Mouse (Mus musculus) liver, embryonic 12.5 days (tissue): ENCODE results near the gene Smarce1. TPM values are rescaled to one million over a fixed set of nuclear protein-coding genes. Genes with fewer than 3 reads are reported as not detected.

Experiments
- ATAC-seq: fragments of 200-750 bp; cut with Nextera tagmentation; 2 replicates; pipeline ENCODE4 v1.8.0; 2017; ENCODE audit warnings: moderate number of reproducible peaks, mild to moderate bottlenecking, moderate library complexity
- H3K27ac ChIP-seq: fragments of 300-500 bp; sonication (generic); 2 replicates; pipeline ENCODE4 v1.5.1; 2016; ENCODE audit warnings: mild to moderate bottlenecking
- H3K27me3 ChIP-seq: fragments of 300-500 bp; sonication (generic); replicated peaks from 2 replicates; pipeline ENCODE4 v1.6.1; 2016; ENCODE audit warnings: mild to moderate bottlenecking, moderate library complexity
- H3K36me3 ChIP-seq: fragments of 300-500 bp; sonication (generic); 2 replicates; pipeline ENCODE4 v1.6.1; 2016; ENCODE audit warnings: mild to moderate bottlenecking, moderate library complexity
- H3K4me1 ChIP-seq: fragments of 300-500 bp; sonication (generic); 2 replicates; pipeline ENCODE4 v1.6.1; 2016
- H3K4me2 ChIP-seq: fragments of 300-500 bp; sonication (generic); 2 replicates; pipeline ENCODE4 v1.6.1; 2016; ENCODE audit warnings: mild to moderate bottlenecking, moderate library complexity
- H3K4me3 ChIP-seq: fragments of 300-500 bp; sonication (generic); 2 replicates; pipeline ENCODE4 v1.5.1; 2016; ENCODE audit warnings: mild to moderate bottlenecking, moderate library complexity
- H3K9ac ChIP-seq: fragments of 300-500 bp; sonication (generic); 2 replicates; pipeline ENCODE4 v1.6.1; 2016; ENCODE audit warnings: mild to moderate bottlenecking, moderate library complexity
- H3K9me3 ChIP-seq: fragments of 300-500 bp; sonication (generic); replicated peaks from 2 replicates; pipeline ENCODE4 v1.6.1; 2016; ENCODE audit warnings: mild to moderate bottlenecking, moderate library complexity
- WGBS: fragments of 180-500 bp; shearing (Covaris S2); methylation state at CpG from one replicate; pipeline ENCODE4 v1.1.7; 2016; ENCODE audit not compliant: insufficient replicate concordance; 5-methylcytosine and 5-hydroxymethylcytosine counted together
- polyA plus RNA-seq: library from polyadenylated mRNA; unstranded; fragments of >200 nt; fragmentation: Nextera tagmentation; extraction: Ambion mirVana; gene quantifications from 2 replicates; pipeline ENCODE4 v1.2.1, GENCODE M21; 2016

Gene Smarce1
- polyA plus RNA-seq, 1 experiment from 2014 or later = 115 TPM

DNA sequence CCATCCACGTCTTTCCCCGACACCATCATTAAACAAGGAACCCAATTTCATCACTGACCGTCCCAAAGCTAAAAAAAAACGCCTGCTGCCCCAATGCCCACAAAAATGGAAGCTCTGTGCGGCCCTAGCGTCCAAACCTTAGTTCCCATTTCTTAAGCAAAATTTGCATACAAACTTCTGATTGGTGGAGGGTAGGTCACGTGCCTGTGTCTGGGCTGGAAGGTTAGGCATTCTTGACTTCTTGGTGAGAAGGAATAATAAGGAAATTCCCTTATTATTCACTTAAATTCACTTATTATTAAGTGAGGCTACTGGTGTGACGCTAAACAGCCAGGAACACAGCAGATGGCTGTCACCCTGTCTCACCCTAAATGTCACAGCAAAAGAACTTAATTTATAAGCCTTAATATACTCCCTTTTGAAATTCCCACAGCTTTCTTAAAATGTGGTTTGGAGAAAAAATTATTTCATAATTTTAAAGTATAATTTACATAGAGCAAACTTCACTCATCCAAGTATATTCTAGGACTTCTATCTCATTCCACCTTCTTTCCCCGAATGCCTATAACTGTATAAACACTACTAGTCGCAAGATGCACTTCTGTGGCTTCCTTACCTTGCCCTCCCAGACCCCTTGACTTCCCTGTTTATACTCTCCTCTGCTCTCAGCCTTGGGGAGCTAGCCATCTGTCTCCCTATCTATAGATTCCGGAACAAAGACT lies 65.6 kb downstream of the Smarce1 start:
- Histone ChIP-seq H3K4me1 (no peaks in the 10 kb centered on the region), H3K27me3 (no peaks in the 10 kb centered on the region), H3K36me3 (no peaks in the 10 kb centered on the region), H3K9me3 (no peaks in the 10 kb centered on the region), H3K9ac (no peak overlapping the region), H3K4me2 (no peak overlapping the region), H3K4me3 (no peak overlapping the region), H3K27ac (no peak overlapping the region)
- 43% methylated on average over 11 of the region's 11 CpGs for WGBS
- ATAC-seq = no peak

DNA sequence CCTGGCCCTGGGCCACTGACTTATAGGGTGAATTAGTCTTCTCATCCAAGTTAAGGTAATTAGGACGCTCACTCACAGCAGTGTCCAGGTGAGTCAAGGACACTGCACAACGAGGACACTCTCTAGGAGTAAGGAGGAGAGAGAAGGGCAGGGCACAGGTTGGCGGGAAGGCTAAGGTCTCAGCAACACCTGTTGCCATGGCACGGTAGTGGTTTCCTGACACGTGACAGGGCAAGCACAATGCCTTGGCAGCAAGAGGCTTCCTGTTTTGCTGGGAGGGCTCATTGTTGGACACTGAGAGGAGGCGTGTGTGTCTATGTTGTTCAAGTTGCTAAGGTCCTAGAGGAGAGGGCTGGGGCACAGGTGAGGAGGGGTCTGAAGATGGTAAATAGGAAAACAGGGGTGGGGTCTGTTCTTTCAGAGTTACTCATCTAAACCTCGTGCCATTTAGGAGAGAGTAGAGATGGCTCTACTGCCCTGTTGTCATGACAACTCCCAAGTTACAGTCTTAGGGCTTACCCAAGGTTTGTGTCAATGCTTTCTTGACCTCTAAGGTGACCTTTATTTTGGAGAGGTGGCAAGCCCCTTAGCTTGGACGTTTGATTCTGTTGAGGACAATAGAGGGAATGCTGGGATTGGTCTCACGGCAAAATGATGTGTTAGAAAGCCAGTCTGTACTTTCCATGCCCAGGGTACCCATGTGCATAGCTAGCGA lies 67.7 kb downstream of the Smarce1 start:
- WGBS = 52% methylated on average over 10 of the region's 10 CpGs
- Histone ChIP-seq H3K27ac (no peak overlapping the region), H3K9me3 (no peaks in the 10 kb centered on the region), H3K4me2 (no peak overlapping the region), H3K4me1 (no peaks in the 10 kb centered on the region), H3K36me3 (no peaks in the 10 kb centered on the region), H3K9ac (no peak overlapping the region), H3K27me3 (peaks cover 5% of the 10 kb centered on the region; the same call in 1 of the 2 replicates), H3K4me3 (no peak overlapping the region)
- no peak for ATAC-seq

DNA sequence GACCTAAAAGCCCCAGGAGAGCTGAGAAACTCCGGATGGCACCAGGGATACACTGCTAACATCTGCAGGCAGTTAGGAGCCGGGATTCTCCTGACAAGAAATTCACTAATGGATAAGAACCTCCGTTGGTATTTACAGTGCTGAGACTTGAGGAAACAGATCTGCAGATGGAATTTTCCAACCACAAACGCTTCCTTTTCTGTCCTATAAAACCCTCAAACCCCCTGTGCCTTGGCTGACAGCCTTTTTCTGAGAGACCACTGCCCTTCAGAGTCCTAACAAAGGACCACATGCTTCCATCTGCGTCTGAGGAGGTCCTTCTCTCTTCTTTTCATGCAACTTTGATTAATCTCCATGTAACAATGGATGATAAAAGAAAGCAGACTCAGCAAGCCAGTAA lies 69.2 kb downstream of the Smarce1 start:
- Histone ChIP-seq H3K27me3 (peaks cover 5% of the 10 kb centered on the region; the same call in 1 of the 2 replicates), H3K27ac (no peak overlapping the region), H3K4me3 (no peak overlapping the region), H3K4me1 (no peaks in the 10 kb centered on the region), H3K9me3 (no peaks in the 10 kb centered on the region), H3K9ac (no peak overlapping the region), H3K4me2 (no peak overlapping the region), H3K36me3 (no peaks in the 10 kb centered on the region)
- 27% methylated on average over 5 of the region's 5 CpGs for WGBS
- ATAC-seq = no peak

DNA sequence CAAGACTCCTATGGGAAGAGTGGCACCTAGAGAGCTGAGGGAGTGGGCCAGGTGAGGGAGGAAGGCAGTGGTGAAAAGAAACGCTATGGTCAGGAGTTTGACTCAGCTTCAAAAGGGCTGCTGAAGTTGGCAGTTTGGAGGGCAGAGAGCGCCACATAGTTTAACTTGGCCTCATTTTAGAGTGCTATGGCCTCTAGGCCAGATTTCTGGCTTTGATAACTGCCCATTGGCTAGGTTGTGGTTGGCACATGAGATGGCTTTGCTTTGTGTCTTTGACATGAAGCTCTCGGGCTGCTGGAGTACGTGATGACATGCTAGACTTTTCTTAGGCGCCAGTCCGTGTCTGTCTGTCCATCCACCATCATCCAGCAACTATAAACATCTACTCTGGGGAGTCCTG lies 70.6 kb downstream of the Smarce1 start:
- ATAC-seq = no peak
- no peak overlapping the region for H3K9ac ChIP-seq
- no peak overlapping the region for H3K27ac ChIP-seq
- H3K4me2 ChIP-seq = no peak overlapping the region
- H3K4me1 ChIP-seq = no peaks in the 10 kb centered on the region
- no peak overlapping the region for H3K4me3 ChIP-seq
- peaks cover 11% of the 10 kb centered on the region for H3K27me3 ChIP-seq
- H3K9me3 ChIP-seq = no peaks in the 10 kb centered on the region
- WGBS = 74% methylated on average over 6 of the region's 6 CpGs
- no peaks in the 10 kb centered on the region for H3K36me3 ChIP-seq

Other genes starting within 250 kb of the Smarce1 start
- gene Gjd3, start 248.0 kb downstream of the Smarce1 start, polyA plus RNA-seq = not detected in 2 replicates
- 249 and 261 TPM in 2 replicates for gene Top2a, start 206.8 kb downstream of the Smarce1 start, polyA plus RNA-seq
- 236 TPM in 2 replicates for gene Igfbp4, start 189.8 kb downstream of the Smarce1 start, polyA plus RNA-seq
- 0.17 and 0.39 TPM in 2 replicates for gene Tns4, start 141.7 kb downstream of the Smarce1 start, polyA plus RNA-seq
- gene Ccr7, start 75.9 kb downstream of the Smarce1 start, polyA plus RNA-seq = 0.39 and 0.44 TPM in 2 replicates
- gene Krt222, start 13.1 kb upstream of the Smarce1 start, polyA plus RNA-seq = 0.04 and 0.08 TPM in 2 replicates
- not detected in 2 replicates for gene Krt24, start 54.2 kb upstream of the Smarce1 start, polyA plus RNA-seq
- not detected in 2 replicates for gene Krt25, start 91.9 kb upstream of the Smarce1 start, polyA plus RNA-seq
- not detected in 2 replicates for gene Krt26, start 106.9 kb upstream of the Smarce1 start, polyA plus RNA-seq
- gene Krt27, start 120.1 kb upstream of the Smarce1 start, polyA plus RNA-seq = not detected in 2 replicates
- 0.07 and 0.11 TPM in 2 replicates for gene Krt28, start 143.9 kb upstream of the Smarce1 start, polyA plus RNA-seq
- 5.2 and 6.1 TPM in 2 replicates for gene Krt10, start 158.3 kb upstream of the Smarce1 start, polyA plus RNA-seq
- 0.06 TPM in 1 of 2 replicates, not detected in the other for gene Krt12, start 191.2 kb upstream of the Smarce1 start, polyA plus RNA-seq
- gene Krt20, start 207.1 kb upstream of the Smarce1 start, polyA plus RNA-seq = 23.5 and 24.6 TPM in 2 replicates